Mouse (Mus musculus): ENCODE results near the gene Med18.

DNA sequence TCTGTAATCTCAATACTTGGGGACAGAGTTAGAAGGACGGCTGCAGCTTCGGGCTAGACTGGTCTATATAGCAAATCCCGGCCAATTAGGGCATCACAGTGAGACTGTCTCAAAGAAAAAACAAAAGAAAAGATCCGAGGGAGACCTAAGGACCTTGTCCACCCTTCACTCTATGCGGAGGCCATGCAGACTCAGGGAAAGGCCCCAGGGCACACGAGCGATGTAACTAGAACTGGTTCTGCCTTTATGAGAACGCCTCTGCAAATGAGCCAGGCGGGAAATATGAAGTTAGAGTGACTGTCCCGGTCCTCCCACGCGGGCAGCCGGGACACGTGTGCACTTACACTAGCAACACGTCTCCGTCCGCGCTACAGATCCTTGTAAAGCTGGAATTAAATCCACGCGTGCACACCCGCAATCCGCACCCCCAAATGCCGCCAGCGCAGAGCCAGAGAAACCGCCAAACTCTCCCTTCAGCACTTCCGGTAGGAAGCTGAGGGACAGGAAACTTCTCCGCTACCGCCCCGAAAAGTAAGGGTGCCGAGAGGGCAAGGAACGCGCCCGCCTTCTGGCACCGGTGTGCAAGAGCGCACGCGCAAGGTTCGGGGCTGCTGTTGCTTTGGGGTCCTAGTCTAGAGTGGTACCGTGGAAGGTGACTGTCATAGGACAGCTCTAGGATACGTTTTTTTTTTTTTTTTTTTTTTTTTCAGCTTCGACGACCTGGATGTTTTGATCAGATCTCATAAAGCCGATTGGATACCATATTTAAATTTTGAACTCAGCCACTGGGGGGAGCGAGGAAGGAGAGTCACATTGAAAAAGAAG is at the start of gene Med18:
- TF ChIP-seq POLR2A (IDR thresholded peaks at IDR 0.05; ENCODE audit: insufficient read depth, low read depth, low read length) (peak; percentile 78), CTCF (IDR thresholded peaks at IDR 0.05) (peak; percentile 78)
